Mouse (Mus musculus) heart, adult 8-10 months (tissue): ENCODE measurements around the gene Gm17364. TPM values are rescaled to one million over a fixed set of nuclear protein-coding genes. Genes with fewer than 3 reads are reported as not detected.
"Not testable (repeated sequence)": the region's sequence is repeated elsewhere in the genome, so short reads cannot be mapped to it uniquely, and the experiment has no call there.

Experiments
- DNase-seq: peaks from one replicate; pipeline ENCODE4 v3.0.0; 2022; ENCODE audit warnings: low spot score
- total RNA-seq, 4 experiments: library from RNA; stranded (reverse); gene quantifications; 2 replicates each; pipeline ENCODE4 v1.2.4; 2022

Gm17364 gene
- total RNA-seq: not detected

GRCm38 (mm10) chr13:41273927-41274650 lies at the start of gene Gm17364:
TSS of gene Gm17364 (minus strand) at chr13:41273977.
- no peak for DNase-seq

DNA sequence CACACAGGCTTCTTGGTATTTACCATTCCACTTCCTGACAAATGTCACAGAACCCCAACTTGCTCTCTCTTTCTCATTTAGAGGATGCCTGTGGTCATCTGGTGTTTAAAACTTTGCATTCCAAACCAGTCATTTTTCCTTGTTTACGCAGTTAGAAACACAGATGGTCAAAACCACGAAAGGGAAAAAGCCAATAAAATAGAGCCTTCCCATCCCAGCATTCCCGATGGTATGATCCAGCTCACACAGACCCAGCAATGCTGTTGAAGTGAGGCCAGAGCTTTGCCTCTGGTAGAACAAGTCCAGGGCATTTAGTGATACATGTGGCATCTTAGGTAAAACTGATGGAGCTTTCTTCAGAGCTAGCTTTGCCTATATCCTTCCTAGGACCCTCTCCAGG lies 47.7 kb upstream of the Gm17364 start:
- DNase-seq: no peak

DNA sequence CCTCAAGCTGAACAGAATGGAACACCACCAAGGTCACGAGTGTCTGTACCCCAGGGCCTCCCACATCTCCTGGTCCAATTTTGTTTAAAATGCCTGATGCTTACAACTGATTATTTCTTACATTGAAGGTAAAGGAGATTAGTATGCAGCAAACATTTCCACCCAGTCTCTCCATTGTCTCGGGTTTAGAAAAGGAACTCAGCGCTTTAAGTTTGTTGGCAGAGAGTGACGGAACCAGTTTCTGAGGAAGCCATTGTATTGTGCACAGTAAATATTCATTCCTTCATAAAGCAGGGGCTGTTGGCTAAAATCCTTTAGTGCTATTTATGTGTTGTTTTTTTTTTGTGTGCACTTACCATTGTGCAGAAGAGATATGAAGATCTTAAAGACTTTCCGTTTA lies 47.0 kb upstream of the Gm17364 start:
- no peak for DNase-seq

DNA sequence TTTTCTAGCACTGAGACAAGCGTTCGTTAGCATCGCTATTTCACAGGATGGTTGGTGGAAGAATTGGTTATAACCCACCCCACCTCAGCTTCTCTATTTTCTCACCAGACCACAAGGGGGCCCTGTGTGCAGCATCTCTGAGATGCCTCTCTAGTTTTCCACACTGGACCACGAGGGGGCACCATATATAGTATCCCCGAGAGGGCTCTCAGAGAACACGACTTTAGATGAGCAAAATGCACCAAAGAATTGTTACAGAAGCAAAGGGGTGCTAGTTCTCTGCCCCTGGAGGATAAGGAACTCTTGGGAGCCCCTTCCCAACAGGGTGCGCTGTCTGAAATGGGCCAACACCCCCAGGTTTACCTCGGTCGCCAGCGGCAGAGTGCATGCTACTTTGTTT lies 28.9 kb upstream of the Gm17364 start:
- peak; percentile 89 for DNase-seq

GRCm38 (mm10) chr13:41300037-41300436 lies 26.3 kb upstream of the Gm17364 start:
- DNase-seq: no peak

DNA sequence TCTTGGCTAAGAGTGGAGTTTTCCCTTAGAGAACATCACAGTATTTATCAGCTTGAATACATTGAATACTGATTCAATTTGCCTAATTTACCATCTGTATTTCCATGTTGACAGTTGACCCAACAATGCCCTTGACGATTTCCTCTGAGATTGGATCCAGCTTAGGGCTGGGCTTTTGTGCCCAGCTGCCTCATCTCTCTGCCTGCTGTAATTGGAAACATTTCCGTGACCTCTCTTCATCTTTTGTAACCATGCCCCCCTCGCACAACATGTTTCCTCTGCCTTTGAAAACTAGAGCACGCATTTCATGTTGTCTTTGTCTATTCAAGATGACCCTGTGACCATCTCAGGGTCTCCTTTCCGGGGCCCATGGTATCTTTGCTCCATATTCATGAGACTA lies 25.2 kb upstream of the Gm17364 start:
- no peak for DNase-seq

DNA sequence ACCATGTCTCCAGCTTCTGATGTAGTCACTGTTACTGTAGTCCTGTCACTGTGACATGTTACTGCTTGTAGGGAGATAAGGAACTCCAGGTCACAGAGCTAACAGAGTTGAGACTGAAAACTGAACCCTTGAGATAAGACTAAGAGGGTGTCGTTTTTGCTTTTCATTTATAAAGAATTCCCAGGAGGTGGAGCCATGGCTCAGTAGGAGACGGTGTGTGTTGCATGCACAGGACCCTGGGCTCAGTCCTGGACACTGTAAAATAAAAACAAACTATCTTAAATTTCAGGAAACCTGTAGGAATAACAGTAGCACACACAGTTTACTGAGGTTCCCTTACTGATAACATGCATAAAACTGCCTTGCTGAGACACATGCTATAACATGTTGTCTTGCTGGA lies 24.8 kb upstream of the Gm17364 start:
- no peak for DNase-seq

DNA sequence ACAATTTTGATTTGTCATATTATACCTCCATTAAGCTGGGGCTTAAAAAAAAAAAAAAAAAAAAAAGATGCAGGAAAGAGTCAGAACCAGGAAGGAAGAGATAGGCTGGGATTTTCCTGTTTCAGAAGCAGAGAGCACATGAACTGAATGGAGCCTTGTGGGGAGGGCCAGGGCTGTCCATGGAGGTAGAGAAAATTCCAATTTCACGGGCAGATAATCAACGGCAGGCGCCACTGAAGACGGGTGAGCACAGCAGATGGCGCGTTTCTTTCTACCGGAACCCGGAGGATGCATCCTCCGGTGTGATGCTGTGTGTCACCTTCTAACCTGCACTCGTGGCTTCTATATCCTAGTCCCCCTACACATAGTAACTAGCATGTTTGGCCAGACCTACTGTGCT lies 22.6 kb upstream of the Gm17364 start:
- DNase-seq: no peak

GRCm38 (mm10) chr13:41295886-41296285 lies 22.1 kb upstream of the Gm17364 start:
- peak; percentile 55 for DNase-seq

DNA sequence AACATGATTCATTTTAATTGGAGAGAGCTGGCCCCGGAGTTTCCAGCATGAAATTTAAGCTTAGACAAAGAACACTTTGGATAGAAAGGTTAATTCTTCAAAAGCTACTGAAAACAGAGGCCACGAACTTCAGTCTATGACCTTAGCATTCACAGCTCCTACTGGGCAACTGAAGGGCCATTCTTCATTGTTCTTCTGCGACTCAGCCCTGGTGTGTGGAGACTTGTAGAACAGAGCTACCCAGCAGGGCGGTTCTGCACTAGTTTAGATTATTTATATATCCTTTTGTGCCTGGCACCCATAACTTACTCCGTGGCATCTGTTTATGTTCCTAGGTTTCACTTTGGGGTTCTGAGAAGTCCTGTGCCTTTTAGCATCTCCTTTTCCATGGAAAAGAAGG lies 19.8 kb upstream of the Gm17364 start:
- no peak for DNase-seq

GRCm38 (mm10) chr13:41291466-41291974 lies 17.7 kb upstream of the Gm17364 start:
- no peak for DNase-seq

DNA sequence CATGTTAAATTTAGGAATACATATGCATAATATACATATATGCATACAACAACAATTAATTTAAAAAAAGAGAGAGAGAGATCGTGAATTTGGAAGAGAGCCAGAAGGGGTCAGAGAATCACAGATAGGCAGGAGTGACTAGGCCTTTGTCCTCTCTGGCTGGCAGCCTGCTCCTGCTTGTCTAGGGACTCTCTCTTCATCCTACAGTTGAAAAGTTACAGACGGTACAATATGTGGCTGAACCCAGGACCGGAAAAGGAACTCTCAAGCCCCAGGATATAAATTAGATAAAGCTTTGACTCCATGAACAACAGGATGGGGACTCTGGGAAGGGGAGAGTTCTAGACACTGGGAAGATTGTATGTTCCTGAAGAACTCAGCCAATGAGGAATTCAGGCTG lies 12.5 kb upstream of the Gm17364 start:
- no peak for DNase-seq

DNA sequence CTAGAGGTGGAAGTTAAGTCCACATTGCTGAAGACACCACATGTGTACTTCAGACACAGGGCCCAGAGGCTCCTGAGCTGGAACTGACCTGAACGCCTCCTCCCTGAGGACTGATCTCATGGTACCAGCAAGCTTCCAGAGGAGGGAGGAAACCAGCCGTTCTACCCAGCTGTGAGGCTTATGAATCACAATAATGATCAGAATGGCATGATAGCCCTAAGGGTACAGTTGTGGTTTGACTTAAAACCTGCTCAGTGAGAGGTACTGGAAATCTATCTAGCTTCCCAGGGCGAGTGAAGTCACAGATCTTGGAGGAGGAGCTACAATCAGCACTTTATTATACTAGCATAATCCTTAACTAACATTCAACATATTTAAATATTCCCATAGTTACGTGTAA lies 11.7 kb upstream of the Gm17364 start:
- DNase-seq: no peak

- peak; percentile 82 for DNase-seq
Measured at GRCm38 (mm10) chr13:41283256-41283655, 9.5 kb upstream of the Gm17364 start.

- no peak for DNase-seq
Measured at GRCm38 (mm10) chr13:41280696-41281095, 6.9 kb upstream of the Gm17364 start.

DNA sequence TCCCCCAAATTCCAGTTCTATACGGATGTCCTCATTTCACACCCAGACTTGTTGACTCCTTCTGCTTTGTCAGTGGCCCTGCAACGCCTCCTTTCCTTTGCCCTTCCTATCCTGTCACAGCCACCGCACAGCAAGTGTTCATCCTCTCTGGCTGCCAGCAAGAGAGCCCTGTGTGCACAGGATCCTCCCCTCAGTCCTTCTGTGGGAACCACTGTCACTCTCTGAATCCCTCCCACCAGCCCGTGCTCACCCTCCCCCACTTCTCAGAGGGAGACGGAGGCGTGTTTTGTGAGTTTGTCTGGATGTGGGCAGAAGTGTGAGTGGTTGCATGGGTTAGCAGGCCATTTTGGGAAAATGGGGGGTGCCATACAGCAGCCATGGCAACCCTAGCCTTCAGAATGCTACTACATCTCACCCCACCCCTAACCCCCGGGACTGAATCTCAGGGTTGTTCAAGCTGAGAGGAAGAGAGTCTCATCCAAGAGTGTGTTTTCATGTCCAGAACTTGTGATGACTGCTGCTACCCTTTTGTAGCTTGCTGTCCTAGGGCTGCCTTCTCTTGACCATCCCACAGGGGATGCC lies 5.9 kb downstream of the Gm17364 start:
- no peak for DNase-seq

- no peak for DNase-seq
Measured at GRCm38 (mm10) chr13:41263304-41264006, 10.3 kb downstream of the Gm17364 start.

DNA sequence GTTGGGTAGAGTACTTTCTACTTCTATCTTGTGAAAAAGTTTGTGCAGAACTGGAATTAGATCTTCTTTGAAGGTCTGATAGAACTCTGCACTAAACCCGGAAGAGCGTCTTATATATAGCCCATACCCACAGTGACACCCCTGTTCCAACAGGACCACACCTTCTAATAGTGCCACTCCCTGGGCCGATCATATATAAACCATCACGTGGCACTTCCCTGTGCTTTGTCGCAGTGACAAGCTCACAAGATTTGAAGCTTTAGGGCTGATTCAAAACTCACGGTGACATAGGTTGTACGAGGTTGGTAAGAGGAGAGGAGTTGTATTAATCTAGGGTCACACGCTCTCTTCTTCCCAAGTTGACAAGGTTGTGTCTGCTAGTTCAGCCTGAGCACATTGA lies 12.2 kb downstream of the Gm17364 start:
- DNase-seq: not testable (repeated sequence)

DNA sequence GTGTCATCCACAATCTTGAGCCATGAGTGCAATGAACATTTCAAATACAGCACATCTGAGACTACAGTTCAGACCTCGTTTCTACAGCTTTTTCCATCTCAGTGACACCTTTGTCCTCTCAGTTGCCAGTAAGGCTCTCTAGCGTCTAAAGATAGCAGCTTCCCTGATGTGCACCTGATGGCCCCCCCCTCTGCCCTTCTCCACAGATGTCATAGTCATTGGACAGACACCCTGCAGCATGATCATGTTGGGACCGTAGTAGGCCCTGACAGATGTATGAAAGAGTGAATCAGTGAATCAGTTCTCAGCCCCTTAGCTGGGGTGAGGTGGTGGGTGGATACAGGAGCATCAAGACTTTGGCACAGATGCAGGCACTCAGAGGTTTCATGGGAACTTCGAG lies 15.9 kb downstream of the Gm17364 start:
- no peak for DNase-seq

GRCm38 (mm10) chr13:41256962-41257361 lies 16.8 kb downstream of the Gm17364 start:
- DNase-seq: no peak

DNA sequence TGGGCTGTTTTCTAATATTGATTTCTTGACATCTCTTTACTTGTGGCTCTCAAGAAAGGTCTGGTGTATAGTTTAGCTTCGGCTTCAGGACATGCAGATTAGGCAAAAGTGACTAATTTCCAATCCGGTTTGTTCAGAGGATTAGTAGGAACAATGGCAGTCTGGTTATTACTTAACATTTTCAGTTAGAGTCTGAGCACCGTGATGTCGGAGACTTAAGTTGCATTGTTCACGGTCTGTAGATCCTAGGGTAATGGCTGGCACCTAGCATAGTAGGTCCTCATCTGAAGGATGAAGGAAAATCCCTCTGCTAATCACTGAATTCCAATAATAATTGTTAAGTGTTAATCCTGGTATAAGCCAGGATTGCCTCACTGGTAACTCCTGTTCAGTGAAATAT lies 17.7 kb downstream of the Gm17364 start:
- DNase-seq: no peak

DNA sequence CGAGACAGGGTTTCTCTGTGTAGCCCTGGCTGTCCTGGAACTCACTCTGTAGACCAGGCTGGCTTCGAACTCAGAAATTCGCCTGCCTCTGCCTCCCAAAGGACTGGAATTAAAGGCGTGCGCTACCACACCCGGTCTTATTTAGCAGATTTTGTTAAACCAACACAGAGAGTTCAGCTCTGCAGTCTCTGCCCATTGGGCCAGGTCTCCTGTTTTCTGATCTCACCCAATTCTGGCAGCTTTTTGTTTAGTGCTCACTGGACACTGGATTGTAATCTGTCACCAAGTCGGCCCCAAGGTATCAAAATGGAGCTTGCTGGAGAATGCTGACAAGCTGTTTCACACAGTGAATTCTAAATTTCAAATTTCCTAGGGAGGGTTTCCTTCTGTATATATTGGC lies 21.0 kb downstream of the Gm17364 start:
- DNase-seq: no peak

DNA sequence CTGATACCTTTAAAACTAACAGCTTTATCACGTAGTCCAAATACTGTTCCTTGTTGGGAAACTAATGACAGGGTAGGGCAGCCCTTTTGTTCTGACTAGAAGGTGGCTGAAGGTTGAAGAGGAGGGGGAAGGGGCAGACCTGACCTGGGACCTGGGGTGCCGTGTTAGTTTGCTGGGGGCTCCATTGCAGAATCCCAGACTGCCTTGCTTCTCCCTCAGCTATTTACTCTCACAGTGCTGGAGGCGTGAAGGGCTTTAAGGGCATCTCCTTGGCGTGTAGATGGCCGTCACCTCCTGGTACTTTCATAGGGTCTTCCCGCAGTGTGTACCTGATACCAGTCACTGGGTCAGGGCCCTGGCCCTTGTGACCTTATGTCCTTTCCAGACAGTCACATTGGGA lies 21.6 kb downstream of the Gm17364 start:
- DNase-seq: no peak
